Comparison of ENCODE assay signal across 8 mouse cellular contexts in genomic region chr19:29046961-29047333, GRCm38 (mm10). TPM values are rescaled to one million over a fixed set of nuclear protein-coding genes. Genes with fewer than 3 reads are reported as not detected.
DNase-seq lines count a peak whose midpoint lies in the region; ATAC-seq and TF ChIP-seq lines count a peak whose summit lies in the region.

No protein-coding gene starts in this region.

- peak overlapping the region; percentile 95 for H3K9ac ChIP-seq in hindbrain, postnatal 0 days (replicated peaks; ENCODE audit: low read length)

- ATAC-seq in hindbrain, postnatal 0 days = no peak
- no peak for ATAC-seq in activated CD4-positive, CD25-positive, alpha-beta regulatory T cell, adult 4 months

- peak overlapping the region; percentile 54 for H3ac ChIP-seq in myocyte (ENCODE audit: control insufficient read depth, insufficient read length)

- no peaks in the 10 kb centered on the region for H3K36me3 ChIP-seq in hindbrain, postnatal 0 days (ENCODE audit: insufficient read depth, low read length)
- H3K36me3 ChIP-seq in myocyte (ENCODE audit: control insufficient read depth, insufficient read depth) = no peaks in the 10 kb centered on the region

- 24% methylated on average over 4 of the region's 4 CpGs for WGBS in hindbrain, postnatal 0 days

- H3K4me1 ChIP-seq in cortical plate, adult 2 months (ENCODE audit: control insufficient read depth, insufficient read depth, low read length) = peaks cover 1% of the 10 kb centered on the region
- H3K4me1 ChIP-seq in hindbrain, postnatal 0 days (ENCODE audit: insufficient read depth, low read length) = no peaks in the 10 kb centered on the region; the same call in 1 of the 2 replicates

- peak overlapping the region; percentile 94 for H3K27ac ChIP-seq in left cerebral cortex, adult 2 months
- no peak overlapping the region for H3K27ac ChIP-seq in cortical plate, adult 2 months (ENCODE audit: insufficient read depth, low read length)
- H3K27ac ChIP-seq in hindbrain, postnatal 0 days = peak overlapping the region; percentile 89; the same call in 1 of the 2 replicates

- H3K79me2 ChIP-seq in myocyte (ENCODE audit: control insufficient read depth, insufficient read depth) = peaks cover 7% of the 10 kb centered on the region

- no peak for TF ChIP-seq POLR2A in cortical plate, adult 2 months (IDR thresholded peaks at IDR 0.05; ENCODE audit: extremely low read depth, insufficient read depth, low read length)
- TF ChIP-seq POLR2A in myocyte (IDR thresholded peaks at IDR 0.05; ENCODE audit: insufficient read length, low read depth) = no peak

- no peaks in the 10 kb centered on the region for H3K9me3 ChIP-seq in hindbrain, postnatal 0 days (ENCODE audit: low read length)

- no peak for TF ChIP-seq CTCF in left cerebral cortex, adult 2 months (IDR thresholded peaks at IDR 0.05)
- no peak for TF ChIP-seq CTCF in cortical plate, adult 2 months (IDR thresholded peaks at IDR 0.05; ENCODE audit: extremely low read depth, insufficient read depth, low read length)
- TF ChIP-seq CTCF in hindbrain, postnatal 0 days (IDR thresholded peaks at IDR 0.05; ENCODE audit: low read depth) = no peak

- H3K27me3 ChIP-seq in hindbrain, postnatal 0 days (ENCODE audit: insufficient read depth, low read length) = no peaks in the 10 kb centered on the region
- H3K27me3 ChIP-seq in myocyte (ENCODE audit: control insufficient read depth, insufficient read depth, insufficient read length) = no peaks in the 10 kb centered on the region

- peak overlapping the region; percentile 98 for H3K4me3 ChIP-seq in left cerebral cortex, adult 2 months
- peak overlapping the region; percentile 85 for H3K4me3 ChIP-seq in cortical plate, adult 2 months (ENCODE audit: insufficient read depth, low read length)
- H3K4me3 ChIP-seq in hindbrain, postnatal 0 days (ENCODE audit: low read length) = peak overlapping the region; percentile 89
- peak overlapping the region; percentile 41 for H3K4me3 ChIP-seq in myocyte

- intact Hi-C loops in left cerebral cortex, adult 2 months (cut with DNase I) = loop anchor here (5.0 kb wide), 1 partner anchor 205 kb away; the partner anchor contains the start of gene Jak2

- H3K4me2 ChIP-seq in hindbrain, postnatal 0 days (ENCODE audit: low read depth, low read length) = peak overlapping the region; percentile 69
- peak overlapping the region; percentile 72 for H3K4me2 ChIP-seq in myocyte (ENCODE audit: low read depth)

- DNase-seq in left cerebral cortex, adult 2 months (ENCODE audit: extremely low spot score in 1 of 2, low spot score in 2 of 2) = no peak
- no peak for DNase-seq in left cerebral cortex, adult 11 months (ENCODE audit: low spot score)
- no peak for DNase-seq in hindbrain, postnatal 0 days (ENCODE audit: low spot score)
- no peak for DNase-seq in embryo, embryonic 9.5 days (ENCODE audit: extremely low spot score)
- DNase-seq in gastrocnemius, postnatal 10 days = no peak

TF ChIP-seq in myocyte, 11 proteins besides CTCF, POLR2A, EP300 and RAD21:
- TF ChIP-seq CEBPB (IDR thresholded peaks at IDR 0.05; ENCODE audit: insufficient read depth, poor library complexity, severe bottlenecking) = no peak
- no peak for TF ChIP-seq USF1 (IDR thresholded peaks at IDR 0.05; ENCODE audit: low read depth)
- TF ChIP-seq MYOD1 (IDR thresholded peaks at IDR 0.05; ENCODE audit: control insufficient read depth in 1 of 3, insufficient read length in 2 of 3, low read depth in 2 of 3) = no peak

RNA-seq across cellular contexts. Expression of gene Ak3, which starts 0.8 kb away (rescaled TPM):
- 10 to 100 TPM; 51.8 to 56.1 TPM for total RNA-seq in left cerebral cortex, adult 2 months (2021)
- 65.9 and 71.0 TPM in 2 replicates for polyA plus RNA-seq in cortical plate, adult 2 months (2012; rRNA removed)
- 86.9 and 90.1 TPM in 2 replicates for total RNA-seq in hindbrain, postnatal 0 days (2014; rRNA removed)
- polyA plus RNA-seq in hindbrain, postnatal 0 days (2015; fragmentation: Nextera tagmentation; extraction: Ambion mirVana) = 67.4 and 71.2 TPM in 2 replicates
- 62.8 TPM for polyA plus RNA-seq in myocyte (2012; fragmentation: generic; extraction: Trizol)
- 10 to 100 TPM; 60.1 to 61.7 TPM for total RNA-seq in gastrocnemius, postnatal 10 days (2021)
- 10 to 100 TPM; 21.3 to 23.5 TPM for polyA plus RNA-seq in activated CD4-positive, CD25-positive, alpha-beta regulatory T cell, adult 4 months (2017; shearing (Covaris generic))

RNA-seq across cellular contexts. Expression of gene Rcl1, which starts 54.2 kb away (rescaled TPM):
- total RNA-seq in left cerebral cortex, adult 2 months (2021) = 10 to 100 TPM; 15.5 to 15.7 TPM
- polyA plus RNA-seq in cortical plate, adult 2 months (2012; rRNA removed) = 16.5 and 16.7 TPM in 2 replicates
- 16.0 and 18.0 TPM in 2 replicates for total RNA-seq in hindbrain, postnatal 0 days (2014; rRNA removed)
- polyA plus RNA-seq in hindbrain, postnatal 0 days (2015; fragmentation: Nextera tagmentation; extraction: Ambion mirVana) = 33.0 and 33.3 TPM in 2 replicates
- 19.1 TPM for polyA plus RNA-seq in myocyte (2012; fragmentation: generic; extraction: Trizol)
- 10 to 100 TPM; 12.3 to 12.4 TPM for total RNA-seq in gastrocnemius, postnatal 10 days (2021)
- 10 to 100 TPM; 23.8 to 24.0 TPM for polyA plus RNA-seq in activated CD4-positive, CD25-positive, alpha-beta regulatory T cell, adult 4 months (2017; shearing (Covaris generic))

RNA-seq across cellular contexts. Expression of gene Cdc37l1, which starts 56.8 kb away (rescaled TPM):
- 100 to 1,000 TPM; 106 to 110 TPM for total RNA-seq in left cerebral cortex, adult 2 months (2021)
- 68.7 and 71.2 TPM in 2 replicates for polyA plus RNA-seq in cortical plate, adult 2 months (2012; rRNA removed)
- total RNA-seq in hindbrain, postnatal 0 days (2014; rRNA removed) = 40.0 and 61.8 TPM in 2 replicates
- polyA plus RNA-seq in hindbrain, postnatal 0 days (2015; fragmentation: Nextera tagmentation; extraction: Ambion mirVana) = 34.6 and 36.2 TPM in 2 replicates
- polyA plus RNA-seq in myocyte (2012; fragmentation: generic; extraction: Trizol) = 9.2 TPM
- total RNA-seq in gastrocnemius, postnatal 10 days (2021) = 10 to 100 TPM; 31.4 to 38.1 TPM
- polyA plus RNA-seq in activated CD4-positive, CD25-positive, alpha-beta regulatory T cell, adult 4 months (2017; shearing (Covaris generic)) = 10 to 100 TPM; 26.7 to 38.7 TPM

Comparison
In these comparisons a context has a peak if more than half of its experiments do, and no peak if none do; other contexts are left out.
1. H3K4me3 ChIP-seq: peak in every context shown above with its lines; median percentile 98 in left cerebral cortex, adult 2 months; 89 in hindbrain, postnatal 0 days; 85 in cortical plate, adult 2 months; 41 in myocyte.